Mouse (Mus musculus) Patski (cell line): Measurements from ENCODE around the gene Pitx2. TPM values are rescaled to one million over a fixed set of nuclear protein-coding genes. Genes with fewer than 3 reads are reported as not detected.

Experiments used
- ATAC-seq: fragments of 100-300 bp; one replicate; pipeline ENCODE4 v1.8.0; 2021
- CTCF ChIA-PET: fragments of 350-600 bp; sonication (Branson Sonifier 250); formaldehyde crosslinking; loops from one replicate; lab custom pipeline; 2022; ENCODE audit warnings: inconsistent platforms; lab: Charles Lee
- POLR2A ChIA-PET: fragments of 350-600 bp; sonication (Branson Sonifier 250); formaldehyde crosslinking; loops from one replicate; lab custom pipeline; 2022; ENCODE audit warnings: antibody characterized with exemption, inconsistent platforms; lab: Charles Lee
- DNase-seq: peaks from one replicate; pipeline ENCODE4 v3.0.0-alpha.2; 2011; ENCODE audit warnings: low read depth, low spot score
- H3K27me3 ChIP-seq: fragments of 371-371 bp; one replicate; pipeline ENCODE4 v1.5.1; 2021
- CTCF ChIP-seq: fragments of 100-300 bp; IDR thresholded peaks from one replicate; pipeline ENCODE4 v1.5.1; 2021
- in situ Hi-C: fragments of 300-500 bp; cut with MboI; formaldehyde crosslinking; loops from 3 replicates; pipeline ENCODE4 v1.11.1; 2018; ENCODE audit warnings: low pct_unique_long_range_greater_than_20kb, mixed read lengths
- polyA plus RNA-seq: library from polyadenylated mRNA; unstranded; gene quantifications from one replicate; pipeline ENCODE4 v1.2.3, GENCODE M21; 2021

Gene Pitx2
- polyA plus RNA-seq, 1 experiment from 2014 or later: 199 TPM

DNA sequence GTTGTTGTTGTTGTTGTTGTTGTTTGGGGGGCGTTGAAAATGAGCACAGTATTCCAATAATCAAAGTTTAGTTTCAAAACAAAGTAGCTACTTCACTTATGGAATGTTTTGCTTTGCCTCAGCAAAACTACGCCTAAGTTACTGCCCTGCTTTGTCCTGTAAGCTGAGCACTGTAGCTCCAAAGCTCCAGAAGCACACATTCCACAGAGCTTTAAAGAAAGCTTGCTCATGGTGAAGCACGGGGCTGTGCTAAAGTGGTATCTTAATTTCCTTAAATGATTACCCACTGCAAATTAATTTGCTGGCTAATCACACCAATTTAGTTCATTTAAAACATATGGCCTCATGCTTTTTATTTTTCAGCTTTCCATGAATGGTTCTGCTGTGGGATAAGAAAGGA lies 1.5 kb downstream of the Pitx2 start:
- ChIA-PET POLR2A (interaction anchor here (0.6 to 23.8 kb wide), 4 partner anchors 8 to 852 kb away, joined by 3 to 623 read pairs (median 5); no protein-coding TSS in a partner anchor), CTCF (interaction anchor here (1.0 to 17.1 kb wide), 6 partner anchors 9 to 864 kb away, joined by 3 to 345 read pairs (median 13); no protein-coding TSS in a partner anchor)
- TF ChIP-seq CTCF: no peak
- H3K27me3 ChIP-seq: no peaks in the 10 kb centered on the region
- DNase-seq (peak; percentile 44), ATAC-seq (no peak)
- in situ Hi-C loops: loop anchor here (5.0 to 25.0 kb wide), 8 partner anchors 729 to 1364 kb away; partner anchors contain the start of gene Ap1ar

DNA sequence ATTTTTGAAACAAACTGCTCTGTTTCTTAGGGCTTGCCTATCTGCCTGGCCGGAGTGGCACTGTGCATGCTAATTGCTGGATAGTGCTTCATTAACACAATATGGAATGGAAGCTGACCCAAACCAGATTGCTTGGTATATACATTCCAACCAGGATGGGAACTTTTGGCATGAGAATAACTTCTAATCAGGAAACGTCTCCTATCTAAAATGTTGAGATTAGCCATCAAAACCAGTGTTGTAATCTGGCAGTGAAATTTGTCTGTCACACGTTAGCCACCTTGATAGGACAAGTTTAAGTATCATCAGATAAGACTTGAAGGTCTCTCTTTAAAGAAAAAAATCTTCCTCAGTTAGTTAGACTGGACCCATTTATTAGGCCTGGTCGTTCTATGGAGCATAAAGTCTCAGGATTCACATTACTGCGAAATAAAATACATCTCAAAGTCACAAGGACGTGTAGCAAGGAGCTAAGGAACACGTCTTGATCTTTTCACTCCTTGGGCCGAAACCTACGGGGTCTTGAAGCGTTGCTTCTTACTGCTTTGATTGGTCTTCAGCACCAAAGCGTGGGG lies 2.1 kb downstream of the Pitx2 start:
- ChIA-PET CTCF (interaction anchor here (0.6 to 17.1 kb wide), 8 partner anchors 8 to 865 kb away, joined by 3 to 345 read pairs (median 8); no protein-coding TSS in a partner anchor), POLR2A (interaction anchor here (0.6 to 23.8 kb wide), 5 partner anchors 8 to 853 kb away, joined by 3 to 623 read pairs (median 5); no protein-coding TSS in a partner anchor)
- no peak for TF ChIP-seq CTCF
- in situ Hi-C loops: loop anchor here (5.0 to 25.0 kb wide), 8 partner anchors 729 to 1364 kb away; partner anchors contain the start of gene Ap1ar
- H3K27me3 ChIP-seq: no peaks in the 10 kb centered on the region
- DNase-seq (peak; percentile 61), ATAC-seq (no peak)

DNA sequence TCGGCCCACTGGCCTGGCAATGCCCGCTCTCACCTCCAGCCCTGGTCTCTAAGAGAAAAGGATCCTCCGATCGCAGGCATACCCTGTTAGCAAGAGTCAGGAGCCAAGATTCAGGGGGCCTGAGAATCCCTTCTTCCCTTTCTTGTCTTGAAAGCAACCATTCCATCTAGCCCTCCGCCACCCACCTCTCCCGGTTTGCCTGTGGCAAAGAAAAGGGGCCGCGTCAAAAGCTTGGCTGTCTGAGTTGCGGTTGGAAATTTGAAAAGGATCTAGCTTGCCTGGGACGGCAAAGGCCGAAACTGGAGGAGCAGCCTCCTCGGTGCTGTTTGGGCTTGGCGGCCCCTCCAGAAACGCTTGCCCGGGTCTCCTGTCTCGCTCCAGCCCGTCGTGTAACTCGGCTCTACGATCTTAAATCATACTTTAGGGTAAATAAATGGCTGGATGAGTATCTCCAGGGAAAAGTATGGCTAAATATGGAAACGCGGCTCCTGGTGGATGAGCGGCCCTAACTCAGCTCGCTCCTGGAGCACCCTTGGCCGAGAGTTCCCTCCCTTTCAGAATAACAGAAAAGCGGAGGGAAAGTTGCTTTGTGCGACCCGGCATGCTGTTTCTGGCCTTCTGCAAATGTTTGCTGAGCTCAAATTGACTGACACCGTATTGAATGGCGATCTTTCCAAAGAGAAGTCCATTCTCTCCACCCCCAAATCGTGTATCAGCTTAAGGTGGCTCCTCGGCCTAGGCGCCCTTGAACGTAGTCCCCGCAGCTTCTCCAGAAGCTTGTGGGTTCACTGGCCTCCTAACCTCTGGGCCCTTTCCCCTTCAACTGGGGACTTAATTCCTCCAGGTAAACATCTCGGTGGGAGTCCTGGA lies 3.4 kb downstream of the Pitx2 start:
- ChIA-PET POLR2A (interaction anchor here (0.7 to 23.8 kb wide), 7 partner anchors 16 to 863 kb away, joined by 3 to 623 read pairs (median 4); no protein-coding TSS in a partner anchor), CTCF (interaction anchor here (0.8 to 17.1 kb wide), 14 partner anchors 11 to 1230 kb away, joined by 3 to 345 read pairs (median 3); no protein-coding TSS in a partner anchor)
- no peak for TF ChIP-seq CTCF
- H3K27me3 ChIP-seq: no peaks in the 10 kb centered on the region
- DNase-seq (no peak), ATAC-seq (no peak)
- in situ Hi-C loops: loop anchor here (5.0 to 25.0 kb wide), 8 partner anchors 731 to 1366 kb away; partner anchors contain the start of gene Ap1ar

DNA sequence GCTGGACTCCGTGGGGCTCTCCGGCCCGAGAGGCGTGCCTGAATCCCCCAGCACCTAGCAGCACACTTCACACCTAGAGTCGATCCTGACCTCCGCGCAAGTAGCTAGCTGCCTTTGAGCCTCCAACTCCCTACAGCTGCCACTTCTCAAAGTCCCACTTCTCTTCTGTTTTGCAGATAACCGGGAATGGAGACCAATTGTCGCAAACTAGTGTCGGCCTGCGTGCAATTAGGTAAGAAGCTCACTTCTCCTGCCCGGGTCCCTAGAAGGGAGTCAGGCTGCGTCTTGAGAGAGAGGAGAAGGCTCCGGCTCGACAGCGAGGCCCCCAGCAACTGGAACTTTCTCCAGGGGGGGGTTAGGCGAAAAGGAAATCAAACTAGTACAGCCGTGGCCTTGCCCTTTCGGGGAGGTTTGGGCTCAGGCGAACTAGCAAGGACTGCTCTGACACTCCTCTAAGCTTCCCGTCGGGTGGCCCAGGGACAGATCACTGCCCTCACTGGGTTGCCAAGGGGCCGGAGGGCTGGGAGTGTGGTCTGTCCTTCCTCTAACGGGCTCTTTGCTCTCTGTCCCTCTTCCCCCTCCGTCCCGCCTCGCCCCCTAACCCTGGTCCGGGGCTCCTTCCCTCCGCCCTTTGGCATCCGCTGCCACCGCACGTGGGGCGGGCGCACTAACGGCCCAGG lies 4.2 kb downstream of the Pitx2 start:
- no peak for DNase-seq
- no peaks in the 10 kb centered on the region for H3K27me3 ChIP-seq
- in situ Hi-C loops: loop anchor here (5.0 to 25.0 kb wide), 8 partner anchors 732 to 1367 kb away; partner anchors contain the start of gene Ap1ar
- ChIA-PET POLR2A (interaction anchor here (0.8 to 23.8 kb wide), 7 partner anchors 15 to 863 kb away, joined by 3 to 623 read pairs (median 3); no protein-coding TSS in a partner anchor), CTCF (interaction anchor here (0.8 to 17.1 kb wide), 15 partner anchors 16 to 1115 kb away, joined by 3 to 345 read pairs (median 3); no protein-coding TSS in a partner anchor)
- ATAC-seq: no peak
- TF ChIP-seq CTCF: no peak

DNA sequence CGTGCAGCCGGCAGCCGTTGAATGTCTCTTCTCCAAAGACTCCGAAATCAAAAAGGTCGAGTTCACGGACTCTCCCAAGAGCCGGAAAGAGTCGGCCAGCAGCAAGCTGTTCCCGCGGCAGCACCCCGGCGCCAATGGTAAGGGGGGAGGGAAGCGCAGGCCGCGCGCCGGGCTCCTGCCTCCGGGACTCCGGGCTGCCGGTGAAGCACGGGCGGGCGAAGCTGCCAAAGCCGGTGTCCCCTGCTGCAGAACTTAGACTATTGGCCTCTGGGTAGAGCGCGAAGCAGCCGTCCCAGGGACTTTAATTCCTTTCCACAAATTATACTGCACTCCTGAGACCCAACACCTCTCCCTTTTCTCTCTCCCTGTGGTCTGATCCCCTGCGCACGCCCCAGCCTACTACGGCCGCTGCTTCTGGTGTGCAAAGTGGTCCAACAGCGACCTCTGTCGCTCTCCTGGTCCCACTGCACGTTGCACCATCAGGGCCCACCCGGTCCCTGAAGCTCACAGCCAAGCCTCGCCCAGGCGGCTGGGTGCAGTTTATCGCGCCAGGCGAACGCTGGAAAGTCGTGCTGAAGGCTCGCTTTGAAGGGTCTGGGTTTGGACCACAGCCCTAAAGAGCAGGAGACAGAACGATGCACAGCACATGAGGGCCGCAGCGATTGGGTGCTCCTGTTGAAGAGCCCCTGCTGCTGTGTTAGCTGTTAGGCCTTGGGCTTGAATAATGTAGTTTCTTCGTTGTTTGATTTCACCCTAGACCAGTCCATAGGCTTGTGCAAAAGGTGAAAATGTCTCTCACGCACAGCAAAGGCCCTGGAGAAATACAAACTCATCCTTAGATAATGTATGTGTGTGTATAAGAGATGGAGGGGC lies 5.0 kb downstream of the Pitx2 start:
- H3K27me3 ChIP-seq: no peaks in the 10 kb centered on the region
- CTCF ChIA-PET: interaction anchor here (0.6 to 17.1 kb wide), 17 partner anchors 9 to 1115 kb away, joined by 3 to 345 read pairs (median 5); no protein-coding TSS in a partner anchor
- POLR2A ChIA-PET: interaction anchor here (0.6 to 23.8 kb wide), 7 partner anchors 15 to 864 kb away, joined by 3 to 623 read pairs (median 3); no protein-coding TSS in a partner anchor
- in situ Hi-C loops: loop anchor here (5.0 to 25.0 kb wide), 8 partner anchors 732 to 1367 kb away; partner anchors contain the start of gene Ap1ar
- no peak for TF ChIP-seq CTCF
- DNase-seq (peak; percentile 99), ATAC-seq (peak; percentile 82)

DNA sequence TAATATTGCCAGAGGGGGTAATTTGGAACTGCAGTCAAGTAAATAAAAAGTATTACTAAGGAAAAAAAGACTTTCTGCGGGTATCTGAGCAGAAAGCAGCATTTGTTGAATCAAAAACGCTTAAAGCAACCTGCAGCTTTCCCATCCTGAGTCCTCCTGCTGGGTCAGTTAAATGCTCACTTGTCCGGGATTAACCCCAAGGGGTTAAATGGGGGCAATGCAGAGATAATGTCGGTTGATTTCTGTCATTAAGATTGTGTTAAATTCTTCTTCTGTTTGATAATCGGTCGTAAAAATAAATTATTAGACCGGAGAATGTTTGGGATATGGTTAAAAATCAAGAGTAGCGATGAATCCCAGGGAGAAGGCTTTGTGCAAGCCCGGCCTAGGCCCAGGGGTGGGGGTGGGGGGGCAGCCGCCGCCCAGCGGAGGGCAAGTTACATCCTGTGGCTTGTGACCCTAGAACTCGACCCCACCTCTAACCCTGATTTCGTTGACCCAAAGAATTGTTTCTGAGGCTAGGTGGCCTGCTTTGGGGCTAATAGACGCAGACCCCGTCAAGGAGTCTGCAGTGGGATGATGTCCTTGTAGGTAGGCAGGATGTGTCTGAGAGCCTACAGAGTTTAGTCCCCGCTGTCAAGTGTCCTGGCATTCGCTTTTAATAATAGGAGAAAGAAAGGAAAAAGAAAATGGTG lies 6.0 kb downstream of the Pitx2 start:
- DNase-seq (peak; percentile 55), ATAC-seq (no peak)
- H3K27me3 ChIP-seq: no peaks in the 10 kb centered on the region
- ChIA-PET POLR2A (interaction anchor here (0.6 to 23.8 kb wide), 4 partner anchors 14 to 862 kb away, joined by 3 to 623 read pairs (median 4); no protein-coding TSS in a partner anchor), CTCF (interaction anchor here (0.8 to 17.1 kb wide), 9 partner anchors 10 to 1116 kb away, joined by 3 to 345 read pairs (median 7); no protein-coding TSS in a partner anchor)
- no peak for TF ChIP-seq CTCF
- in situ Hi-C loops: loop anchor here (10.0 to 25.0 kb wide), 3 partner anchors 1091 to 1368 kb away; partner anchors contain the start of gene Ap1ar

DNA sequence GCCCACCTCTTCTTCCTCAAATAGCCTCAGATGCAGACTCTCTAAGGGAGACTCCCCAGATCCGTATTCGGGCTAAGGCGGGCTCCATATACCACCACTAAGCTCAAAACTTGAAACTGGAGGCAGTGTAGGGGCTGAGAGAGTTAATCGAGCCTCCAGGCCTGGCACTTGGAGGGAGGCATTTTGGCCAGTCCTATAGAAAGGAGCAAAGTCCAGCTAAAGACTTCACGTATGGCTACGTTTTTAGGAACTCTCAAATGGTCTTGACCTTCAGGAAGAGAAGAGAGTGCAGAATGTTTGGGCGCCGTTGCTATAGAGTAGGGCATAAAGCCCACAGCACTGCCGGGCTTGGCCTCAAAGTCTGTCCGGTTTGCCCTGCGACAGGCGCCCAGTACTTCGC lies 7.1 kb downstream of the Pitx2 start:
- DNase-seq: peak; percentile 47
- ChIA-PET POLR2A (interaction anchor here (0.7 to 23.8 kb wide), 3 partner anchors 13 to 864 kb away, joined by 3 to 623 read pairs (median 3); no protein-coding TSS in a partner anchor), CTCF (interaction anchor here (1.2 to 17.1 kb wide), 2 partner anchors 13 to 858 kb away, joined by 3 to 345 read pairs; no protein-coding TSS in a partner anchor)
- H3K27me3 ChIP-seq: no peaks in the 10 kb centered on the region
- ATAC-seq: no peak
- in situ Hi-C loops: loop anchor here (10.0 to 25.0 kb wide), 3 partner anchors 1092 to 1369 kb away; partner anchors contain the start of gene Ap1ar
- TF ChIP-seq CTCF: no peak
